Mouse (Mus musculus) pancreas, adult 10 weeks (tissue): ENCODE results near the gene Ngf. TPM values are rescaled to one million over a fixed set of nuclear protein-coding genes. Genes with fewer than 3 reads are reported as not detected.

ENCODE experiments used
- polyA plus RNA-seq: library from polyadenylated mRNA; stranded (reverse); fragments of 350-450 nt; fragmentation: Illumina TruSeq; extraction: RNeasy Lipid Tissue Mini Kit (QIAGEN cat#74804); gene quantifications from one replicate; pipeline ENCODE4 v1.2.3, GENCODE M21; 2015; ENCODE audit warnings: low read depth, low replicate concordance; ENCODE audit not compliant: insufficient read depth

Ngf gene
- 3.7 TPM for polyA plus RNA-seq

GRCm38 (mm10) chr3:102469713-102470448 lies at the start of gene Ngf:
Ngf (plus strand) TSS chr3:102469919.

